ENCODE assay signal across 7 mouse cellular contexts in the genomic region with DNA sequence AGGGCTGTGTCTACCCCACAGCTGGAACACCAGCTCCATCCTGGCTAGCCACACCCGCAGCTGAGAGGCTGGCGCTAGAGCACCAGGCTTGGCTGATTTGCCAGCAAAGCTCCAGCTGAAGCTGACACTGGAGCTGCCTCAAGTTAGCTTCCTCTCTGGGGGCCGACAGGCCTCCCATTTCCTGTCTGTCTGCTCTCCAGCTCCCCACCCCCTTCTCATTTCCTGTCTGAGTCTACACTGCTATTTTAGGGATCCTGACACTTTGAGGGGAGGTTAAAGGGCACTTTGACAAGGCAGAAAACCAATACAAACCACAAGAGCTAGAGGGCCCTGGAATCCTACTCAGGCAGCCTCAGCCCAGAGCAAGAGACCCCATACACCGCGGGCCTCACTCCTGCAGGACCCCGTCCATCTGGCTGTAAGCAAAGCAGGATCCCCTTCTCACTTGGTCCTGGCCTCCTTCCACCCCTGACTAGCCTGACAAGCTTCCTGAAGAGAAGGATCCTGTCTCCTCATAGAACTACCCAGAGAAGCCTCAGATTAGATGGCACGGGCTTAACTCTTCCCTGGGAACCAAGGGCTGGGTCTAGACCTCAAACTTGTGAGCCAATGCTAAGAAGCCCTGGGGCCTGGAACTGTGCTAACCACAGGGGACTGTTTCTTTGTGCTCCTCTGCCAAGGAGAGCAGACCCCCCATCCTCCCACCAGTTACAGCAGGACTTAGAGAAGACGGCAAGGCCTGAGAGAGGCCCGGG. TPM values are rescaled to one million over a fixed set of nuclear protein-coding genes. Genes with fewer than 3 reads are reported as not detected.
DNase-seq lines count a peak whose midpoint lies in the region; ATAC-seq and TF ChIP-seq lines count a peak whose summit lies in the region.

No protein-coding gene starts in this region.

- H3K9ac ChIP-seq in limb, embryonic 15.5 days: no peak overlapping the region
- H3K9ac ChIP-seq in midbrain, postnatal 0 days (replicated peaks; ENCODE audit: low read length, poor library complexity, severe bottlenecking): no peak overlapping the region

- H3K27ac ChIP-seq in brown adipose tissue, adult 24 weeks (replicated peaks; ENCODE audit: low read depth, low read length): peak overlapping the region; percentile 94
- H3K27ac ChIP-seq in limb, embryonic 15.5 days: peak overlapping the region; percentile 95
- peak overlapping the region; percentile 63 for H3K27ac ChIP-seq in midbrain, postnatal 0 days (ENCODE audit: low read depth, low read length)

- ATAC-seq in limb, embryonic 15.5 days (ENCODE audit: insufficient number of reproducible peaks, low FRiP score, low TSS enrichment, low read depth): peak; percentile 85
- peak; percentile 23; the same call in 1 of the 2 replicates for ATAC-seq in midbrain, postnatal 0 days (ENCODE audit: low FRiP score)

- peak overlapping the region; percentile 27 for H3K4me2 ChIP-seq in limb, embryonic 15.5 days
- no peak overlapping the region for H3K4me2 ChIP-seq in midbrain, postnatal 0 days (ENCODE audit: low read depth, low read length, poor library complexity, severe bottlenecking)

- H3K9me3 ChIP-seq in limb, embryonic 15.5 days: no peaks in the 10 kb centered on the region
- H3K9me3 ChIP-seq in midbrain, postnatal 0 days (ENCODE audit: low read length): no peaks in the 10 kb centered on the region

- H3K4me1 ChIP-seq in brown adipose tissue, adult 24 weeks (ENCODE audit: control insufficient read depth, insufficient read depth, insufficient read length, low read length): peaks cover 62% of the 10 kb centered on the region
- peaks cover 63% of the 10 kb centered on the region for H3K4me1 ChIP-seq in limb, embryonic 15.5 days
- H3K4me1 ChIP-seq in midbrain, postnatal 0 days (ENCODE audit: insufficient read depth, low read length): no peaks in the 10 kb centered on the region

- no peak overlapping the region for H3K4me3 ChIP-seq in brown adipose tissue, adult 24 weeks (ENCODE audit: insufficient read depth, low read depth, low read length)
- no peak overlapping the region for H3K4me3 ChIP-seq in limb, embryonic 15.5 days
- H3K4me3 ChIP-seq in midbrain, postnatal 0 days (ENCODE audit: low read depth, low read length): no peak overlapping the region

- intact Hi-C loops in gastrocnemius, postnatal 14 days (cut with DNase I; ENCODE audit: low total_unique reads): no loop called here

- 13% methylated on average over 9 of the region's 9 CpGs for WGBS in limb, embryonic 15.5 days
- 63% methylated on average over 9 of the region's 9 CpGs for WGBS in midbrain, postnatal 0 days

- no peak; the same call in 1 of the 2 replicates for TF ChIP-seq CTCF in midbrain, postnatal 0 days (IDR thresholded peaks at IDR 0.05)

- peak; percentile 89 for DNase-seq in NIH3T3 (ENCODE audit: low read depth)
- DNase-seq in gastrocnemius, postnatal 14 days: peak; percentile 87
- DNase-seq in hindlimb bud, embryonic 11.5 days (ENCODE audit: extremely low spot score, low read depth, low spot score): peak; percentile 85
- DNase-seq in midbrain, postnatal 0 days (ENCODE audit: low spot score): peak; percentile 54
- DNase-seq in thymus, adult 18-20 months: peak; percentile 79 to 90

- peaks cover 29% of the 10 kb centered on the region for H3K36me3 ChIP-seq in limb, embryonic 15.5 days
- peaks cover 2% of the 10 kb centered on the region; the same call in 1 of the 2 replicates for H3K36me3 ChIP-seq in midbrain, postnatal 0 days (ENCODE audit: insufficient read depth, low read length)

- H3K27me3 ChIP-seq in limb, embryonic 15.5 days: no peaks in the 10 kb centered on the region
- H3K27me3 ChIP-seq in midbrain, postnatal 0 days (ENCODE audit: insufficient read depth, low read length): no peaks in the 10 kb centered on the region

RNA-seq across cellular contexts. Expression of a gene that starts 37.2 kb away (rescaled TPM):
- 3.6 and 6.7 TPM in 2 replicates for polyA plus RNA-seq in brown adipose tissue, adult 24 weeks (2012; ENCODE audit: insufficient read depth, insufficient read length, missing spikeins)
- 10 to 100 TPM; 13.3 to 13.6 TPM for total RNA-seq in gastrocnemius, postnatal 14 days (2021)
- 25.0 and 26.9 TPM in 2 replicates for polyA plus RNA-seq in limb, embryonic 15.5 days (2015; fragmentation: Nextera tagmentation; extraction: Ambion mirVana)
- 13.5 and 15.5 TPM in 2 replicates for total RNA-seq in midbrain, postnatal 0 days (2014; rRNA removed)
- polyA plus RNA-seq in midbrain, postnatal 0 days (2015; fragmentation: Nextera tagmentation; extraction: Ambion mirVana): 8.5 and 9.8 TPM in 2 replicates

RNA-seq across cellular contexts. Expression of a gene that starts 37.4 kb away (rescaled TPM):
- not detected in 2 replicates for polyA plus RNA-seq in brown adipose tissue, adult 24 weeks (2012; ENCODE audit: insufficient read depth, insufficient read length, missing spikeins)
- total RNA-seq in gastrocnemius, postnatal 14 days (2021): not detected
- polyA plus RNA-seq in limb, embryonic 15.5 days (2015; fragmentation: Nextera tagmentation; extraction: Ambion mirVana): 0.10 and 0.18 TPM in 2 replicates
- total RNA-seq in midbrain, postnatal 0 days (2014; rRNA removed): 0.38 and 2.3 TPM in 2 replicates
- polyA plus RNA-seq in midbrain, postnatal 0 days (2015; fragmentation: Nextera tagmentation; extraction: Ambion mirVana): 1.4 and 1.6 TPM in 2 replicates

RNA-seq across cellular contexts. Expression of a gene that starts 38.2 kb away (rescaled TPM):
- polyA plus RNA-seq in brown adipose tissue, adult 24 weeks (2012; ENCODE audit: insufficient read depth, insufficient read length, missing spikeins): 17.9 and 18.5 TPM in 2 replicates
- total RNA-seq in gastrocnemius, postnatal 14 days (2021): 10 to 100 TPM; 18.4 to 20.8 TPM
- polyA plus RNA-seq in limb, embryonic 15.5 days (2015; fragmentation: Nextera tagmentation; extraction: Ambion mirVana): 52.5 and 53.8 TPM in 2 replicates
- total RNA-seq in midbrain, postnatal 0 days (2014; rRNA removed): 95.5 and 97.9 TPM in 2 replicates
- 99.6 and 107 TPM in 2 replicates for polyA plus RNA-seq in midbrain, postnatal 0 days (2015; fragmentation: Nextera tagmentation; extraction: Ambion mirVana)

RNA-seq across cellular contexts. Expression of a gene that starts 59.6 kb away (rescaled TPM):
- 290 and 634 TPM in 2 replicates for polyA plus RNA-seq in brown adipose tissue, adult 24 weeks (2012; ENCODE audit: insufficient read depth, insufficient read length, missing spikeins)
- total RNA-seq in gastrocnemius, postnatal 14 days (2021): 100 to 1,000 TPM; 167 to 170 TPM
- polyA plus RNA-seq in limb, embryonic 15.5 days (2015; fragmentation: Nextera tagmentation; extraction: Ambion mirVana): 327 and 351 TPM in 2 replicates
- 270 and 327 TPM in 2 replicates for total RNA-seq in midbrain, postnatal 0 days (2014; rRNA removed)
- polyA plus RNA-seq in midbrain, postnatal 0 days (2015; fragmentation: Nextera tagmentation; extraction: Ambion mirVana): 327 and 348 TPM in 2 replicates
